Mouse (Mus musculus) lung, postnatal 0 days (tissue): ENCODE data around the gene Bckdk.

Experiments
- CTCF ChIP-seq: IDR thresholded peaks from 2 replicates; pipeline ENCODE4 v1.5.1; 2016; ENCODE audit warnings: antibody characterized with exemption, mild to moderate bottlenecking
- EP300 ChIP-seq: IDR thresholded peaks from 2 replicates; pipeline ENCODE4 v1.6.1; 2016; ENCODE audit warnings: antibody characterized with exemption, mild to moderate bottlenecking, control low read depth

GRCm38 (mm10) chr7:127922451-127923275 is 18.8 kb downstream of the Bckdk start:
- TF ChIP-seq CTCF (no peak), EP300 (peak; percentile 60; the same call in 1 of the 2 replicates)
